Mouse (Mus musculus): ENCODE data around the gene Vmn2r124.
"Not testable (repeated sequence)": the region's sequence is repeated elsewhere in the genome, so short reads cannot be mapped to it uniquely, and the experiment has no call there.

Gene Vmn2r124

GRCm38 (mm10) chr17:18049124-18049523, at the start of gene Vmn2r124:
Gene Vmn2r124, plus strand, starts transcription at chr17:18049424.
- in situ Hi-C loops (cut with MboI, MseI), result loop anchor here in 1 of 2 experiments (5.0 kb wide), 2 partner anchors 252 to 1278 kb away; no protein-coding TSS in a partner anchor

- in situ Hi-C loops (cut with MboI, MseI), result no loop called here
Measured at GRCm38 (mm10) chr17:18004752-18005151, 44.5 kb upstream of the Vmn2r124 start.

- in situ Hi-C loops (cut with MboI, MseI), result loop anchor here in 1 of 2 experiments (10.0 kb wide), 1 partner anchor 563 kb away; no protein-coding TSS in a partner anchor
Measured at GRCm38 (mm10) chr17:18021433-18021832, 27.8 kb upstream of the Vmn2r124 start, which contains the start of gene Fpr-rs4. Gene Fpr-rs4, plus strand, starts transcription at chr17:18021733.

- in situ Hi-C loops (cut with MboI, MseI), result not testable (repeated sequence)
Measured at GRCm38 (mm10) chr17:18084716-18085115, 35.5 kb downstream of the Vmn2r124 start, which contains the start of gene Vmn2r91. Gene Vmn2r91, plus strand, starts transcription at chr17:18085016.

GRCm38 (mm10) chr17:18095626-18096025, 46.4 kb downstream of the Vmn2r124 start:
- in situ Hi-C loops (cut with MboI, MseI), result not testable (repeated sequence)

GRCm38 (mm10) chr17:18102265-18102664, 53.0 kb downstream of the Vmn2r124 start:
- in situ Hi-C loops (cut with MboI, MseI), result not testable (repeated sequence)

Measured in T-helper 17 cell (primary cell).